Mouse (Mus musculus): ENCODE results near the gene Zfp385a.

Zfp385a gene

DNA sequence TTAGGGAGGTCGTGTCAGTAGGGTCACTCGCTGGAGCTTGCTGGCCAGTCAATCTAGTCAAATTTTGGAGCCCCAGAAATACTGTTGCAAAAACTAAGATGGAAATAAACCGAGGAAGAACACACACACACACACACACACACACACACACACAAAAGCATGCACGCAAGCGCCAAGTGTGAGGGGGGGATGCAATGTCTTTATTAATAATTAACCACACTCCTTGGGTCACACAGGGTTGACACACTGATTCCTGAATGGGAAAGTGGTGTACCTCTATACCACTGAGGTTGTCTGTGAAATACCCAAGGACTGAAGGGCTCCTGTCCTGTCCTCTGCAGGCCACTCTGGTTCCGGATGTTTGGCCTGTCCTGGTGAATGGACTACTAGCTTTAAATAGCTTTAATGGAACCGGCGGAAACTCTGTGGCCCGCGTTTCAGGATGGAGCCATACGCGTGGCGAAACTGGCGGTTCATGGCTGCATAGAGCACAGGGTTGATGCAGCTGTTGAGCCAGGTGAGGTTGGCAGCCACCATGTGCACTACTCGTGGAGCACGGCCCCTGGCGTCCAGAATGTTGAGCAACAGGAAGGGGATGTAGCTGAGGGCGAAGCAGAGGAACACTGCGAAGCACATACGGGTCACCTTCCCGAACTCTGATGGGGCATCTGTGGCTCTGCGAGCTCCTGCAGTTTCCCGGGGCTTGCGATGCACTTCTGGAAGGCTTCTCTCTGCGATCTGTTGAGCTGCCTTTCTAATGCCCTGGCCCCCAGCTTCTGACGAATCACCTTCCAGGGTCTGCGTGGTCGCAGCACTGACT lies 31.6 kb downstream of the Zfp385a start:
- DNase-seq (ENCODE audit: low spot score in 2 of 2): no peak

DNA sequence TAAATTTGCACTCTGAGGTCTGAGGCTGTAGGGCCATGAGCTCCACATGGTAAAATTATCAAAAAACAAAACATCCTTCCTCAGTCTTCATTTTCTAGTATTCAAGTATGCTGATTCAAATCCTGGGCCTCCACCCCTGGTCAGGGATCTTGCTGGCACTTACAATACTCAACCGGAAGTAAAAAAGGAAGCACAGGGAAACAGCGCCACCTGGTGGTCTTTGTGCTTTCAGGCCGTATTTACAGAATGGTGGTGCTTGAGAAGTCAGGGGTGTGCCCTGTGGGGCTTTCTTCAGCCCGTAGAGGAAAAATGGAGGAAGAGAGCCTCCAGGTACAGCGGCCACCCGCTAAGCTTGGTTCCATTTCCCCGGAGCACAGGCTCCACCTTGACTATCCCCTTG lies 32.8 kb downstream of the Zfp385a start:
- peak; percentile 89 to 93 for DNase-seq (ENCODE audit: low spot score in 2 of 2)

DNA sequence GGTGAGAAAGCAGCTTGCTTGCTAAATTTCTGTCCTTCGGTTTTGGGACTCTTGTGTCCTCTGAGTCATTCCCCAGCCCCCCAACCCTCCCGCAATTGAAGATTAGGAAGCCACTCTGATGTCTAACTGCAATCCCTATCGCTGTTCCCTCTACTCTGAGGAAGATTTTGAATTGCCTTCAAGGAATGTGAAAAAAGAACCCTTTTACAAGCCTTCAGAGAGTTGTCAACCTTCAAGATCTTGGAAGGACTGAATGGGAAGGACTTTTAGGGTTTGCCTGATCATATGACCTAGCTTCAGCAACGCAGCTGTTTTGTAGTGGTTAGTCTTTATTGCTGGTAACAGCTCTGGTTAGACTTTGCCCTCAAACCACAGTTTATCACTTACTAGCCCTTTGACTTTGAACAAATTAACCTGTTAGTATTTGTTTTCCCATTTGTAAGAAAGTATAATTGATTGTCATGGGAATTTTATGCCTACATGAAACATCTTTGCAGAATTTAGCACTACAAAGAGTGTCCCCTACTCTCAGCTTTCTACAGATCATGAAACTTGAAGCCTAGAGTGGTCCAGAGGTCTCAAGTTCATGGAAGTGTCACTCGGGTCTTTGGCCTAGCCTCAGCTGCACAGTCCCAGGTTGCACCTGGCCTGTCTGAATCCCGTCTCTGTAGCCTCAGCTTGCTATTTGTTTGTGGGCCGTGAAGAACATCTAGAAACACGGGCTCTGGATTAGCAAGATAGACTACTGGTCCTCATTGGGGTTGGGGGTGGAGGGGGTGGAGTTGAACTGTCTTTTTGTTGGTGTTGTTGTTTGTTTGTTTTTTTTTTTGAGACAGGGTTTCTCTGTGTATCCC lies 33.9 kb downstream of the Zfp385a start:
- no peak for DNase-seq (ENCODE audit: low spot score in 2 of 2)

GRCm38 (mm10) chr15:103305070-103305678 lies 34.7 kb downstream of the Zfp385a start:
- peak; percentile 91 to 94 for DNase-seq (ENCODE audit: low spot score in 2 of 2)

GRCm38 (mm10) chr15:103304616-103304969 lies 35.3 kb downstream of the Zfp385a start:
- DNase-seq (ENCODE audit: low spot score in 2 of 2): no peak

- DNase-seq (ENCODE audit: low spot score in 2 of 2): no peak
Observed at GRCm38 (mm10) chr15:103303916-103304615, 35.8 kb downstream of the Zfp385a start.

DNA sequence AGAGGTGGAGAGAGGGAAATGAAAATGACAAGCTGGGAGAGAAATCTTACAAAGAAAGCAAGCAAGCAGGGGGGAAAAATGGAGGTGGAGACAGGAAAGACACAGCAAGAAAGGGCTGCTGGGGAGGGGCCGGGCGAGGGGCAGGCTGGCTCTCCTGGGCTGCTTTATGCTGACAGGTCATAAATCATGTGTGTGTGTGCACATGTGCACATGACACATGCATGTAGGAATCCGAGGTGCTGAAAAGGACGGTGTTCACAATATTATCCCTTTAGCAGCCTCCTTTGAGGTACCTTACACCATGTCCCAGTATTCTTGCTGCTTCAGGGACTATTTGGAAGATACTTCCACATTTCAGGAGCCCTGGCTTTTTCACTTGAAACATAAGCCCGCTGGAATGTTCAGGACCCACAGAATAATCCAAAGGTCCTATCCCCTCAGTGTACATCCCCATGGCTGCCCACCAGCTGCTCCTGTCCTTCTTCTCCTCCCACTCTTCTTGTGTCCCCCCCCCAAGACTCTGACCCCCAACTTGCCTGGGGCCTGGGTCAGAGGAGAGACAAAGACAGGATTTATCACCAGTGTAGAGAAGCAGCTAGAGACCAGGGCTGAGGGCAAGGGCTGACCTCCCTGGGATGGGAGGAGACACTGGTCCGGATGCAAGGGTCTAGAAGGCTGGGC lies 37.4 kb downstream of the Zfp385a start:
- no peak for DNase-seq (ENCODE audit: low spot score in 2 of 2)

DNA sequence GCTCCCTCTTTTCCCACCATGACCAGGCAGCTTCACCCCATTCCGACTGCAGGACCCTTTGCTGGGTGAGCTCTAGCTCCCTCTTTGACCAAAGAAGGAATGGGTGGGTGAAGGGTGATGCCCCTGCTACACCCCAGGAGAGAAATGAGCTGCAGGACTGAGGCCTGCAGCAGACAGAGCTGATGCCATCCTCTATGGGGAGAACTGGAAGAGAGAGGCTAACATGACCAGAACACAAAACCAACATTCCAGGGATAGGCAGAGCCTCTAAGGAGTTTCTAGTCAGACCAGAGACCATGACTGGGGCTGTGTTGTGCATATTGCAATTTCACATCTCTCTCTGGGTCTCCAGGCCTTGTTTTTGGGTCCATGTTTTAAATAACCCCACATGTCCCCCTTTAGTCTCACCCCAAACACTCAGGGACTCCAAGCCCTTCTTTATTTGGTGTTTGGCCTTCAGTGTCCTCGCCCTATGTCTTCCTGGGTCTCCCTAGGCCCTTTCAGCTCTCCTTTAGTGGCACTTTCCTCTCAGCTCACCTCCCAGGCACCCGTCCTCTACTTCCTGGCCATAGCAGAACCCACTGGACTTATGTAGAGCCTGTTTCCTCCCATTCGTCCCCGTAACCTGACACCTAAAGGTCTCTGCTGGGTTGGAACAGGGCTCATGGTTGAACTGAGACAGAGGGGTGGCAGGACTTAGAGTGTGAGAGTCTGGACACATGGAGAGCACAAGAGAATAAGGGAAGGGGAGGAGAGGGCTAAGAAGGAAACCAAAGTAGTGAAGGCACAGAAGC lies 38.1 kb downstream of the Zfp385a start:
- no peak for DNase-seq (ENCODE audit: low spot score in 2 of 2)

GRCm38 (mm10) chr15:103301046-103301445 lies 38.8 kb downstream of the Zfp385a start:
- no peak for DNase-seq (ENCODE audit: low spot score in 2 of 2)

- DNase-seq (ENCODE audit: low spot score in 2 of 2): no peak
Observed at GRCm38 (mm10) chr15:103300560-103300959, 39.3 kb downstream of the Zfp385a start.

- DNase-seq (ENCODE audit: low spot score in 2 of 2): no peak
Observed at GRCm38 (mm10) chr15:103300067-103300471, 39.8 kb downstream of the Zfp385a start.

- no peak for DNase-seq (ENCODE audit: low spot score in 2 of 2)
Observed at GRCm38 (mm10) chr15:103299644-103300043, 40.2 kb downstream of the Zfp385a start.

- no peak for DNase-seq (ENCODE audit: low spot score in 2 of 2)
Observed at GRCm38 (mm10) chr15:103298861-103299616, 40.9 kb downstream of the Zfp385a start.

DNA sequence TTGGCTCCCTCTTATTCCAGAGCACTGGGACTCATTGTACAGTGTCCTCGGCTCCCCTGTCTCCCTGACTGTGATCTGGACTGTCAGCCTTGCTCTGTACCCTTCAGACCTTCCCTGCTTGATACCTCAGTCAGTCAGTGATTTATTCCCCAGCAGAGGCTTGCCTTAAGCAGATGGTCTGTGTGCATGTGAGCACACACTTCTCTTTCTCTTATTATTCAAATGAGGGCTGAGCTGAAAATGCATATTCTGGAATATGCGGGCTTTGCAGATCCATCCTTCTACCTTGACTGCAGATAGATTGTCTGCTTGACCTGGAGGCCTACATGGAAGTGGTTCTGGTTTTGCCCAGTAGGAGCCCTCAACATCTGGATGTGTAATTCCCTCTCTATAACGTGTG lies 41.9 kb downstream of the Zfp385a start:
- no peak for DNase-seq (ENCODE audit: low spot score in 2 of 2)

DNA sequence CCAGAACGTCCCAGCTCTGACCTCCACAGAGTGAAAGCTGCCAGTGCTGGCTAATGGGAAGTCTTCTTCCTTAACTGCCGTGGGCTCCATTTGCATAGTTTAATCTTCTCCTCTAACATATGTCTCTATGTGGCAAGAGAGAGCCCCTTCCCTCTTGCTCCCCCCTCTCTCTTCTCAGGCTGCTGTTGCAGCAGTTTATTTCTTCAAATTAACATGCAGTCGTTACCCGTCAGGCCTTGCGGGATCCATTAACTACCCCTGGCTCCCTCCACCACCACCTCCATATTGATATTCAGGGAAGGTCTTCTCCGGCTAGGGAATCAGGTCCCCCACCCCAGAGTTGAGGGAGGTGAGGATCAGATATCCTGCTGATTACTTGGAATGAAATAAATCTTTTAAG lies 42.6 kb downstream of the Zfp385a start:
- no peak for DNase-seq (ENCODE audit: low spot score in 2 of 2)

- DNase-seq (ENCODE audit: low spot score in 2 of 2): no peak
Observed at GRCm38 (mm10) chr15:103295851-103296250, 44.0 kb downstream of the Zfp385a start.

DNA sequence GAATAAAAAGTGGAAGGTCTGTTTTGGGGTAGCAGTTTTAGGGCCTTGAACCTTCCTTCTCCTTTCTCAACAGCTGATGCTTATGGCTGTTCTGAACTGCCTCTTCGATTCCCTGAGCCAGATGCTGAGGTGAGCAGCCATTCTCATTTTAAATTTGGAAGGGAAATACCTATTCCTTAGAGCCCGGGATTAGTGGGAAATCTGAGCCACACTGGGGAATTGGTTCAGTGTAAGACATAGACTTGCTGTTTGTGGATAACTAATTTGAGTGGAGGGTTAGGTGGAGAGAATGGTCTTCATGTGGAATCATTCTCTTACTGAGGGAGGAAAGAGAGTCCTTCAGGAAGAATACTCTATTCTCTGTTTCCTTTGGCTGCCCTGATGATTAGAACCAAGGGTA lies 45.2 kb downstream of the Zfp385a start:
- DNase-seq (ENCODE audit: low spot score in 2 of 2): no peak

DNA sequence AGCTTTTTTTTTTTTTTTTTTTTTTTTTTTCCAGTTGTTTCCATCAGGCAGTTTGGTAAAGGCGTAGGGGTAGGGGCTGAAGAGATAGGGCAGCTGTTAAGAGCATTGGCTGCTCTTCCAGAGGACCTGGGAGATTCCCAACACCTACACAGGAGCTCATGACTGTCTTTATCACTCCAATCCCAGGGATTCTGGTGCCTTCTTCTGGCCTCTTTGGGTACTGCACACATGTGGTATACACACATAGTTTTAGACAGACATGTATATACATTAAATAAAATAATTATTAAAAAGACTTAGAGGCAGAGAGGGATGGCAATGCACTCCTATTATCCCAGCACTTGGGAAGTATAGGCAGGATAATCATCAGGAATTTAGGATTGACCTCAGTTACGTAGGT lies 46.5 kb downstream of the Zfp385a start:
- DNase-seq (ENCODE audit: low spot score in 2 of 2): no peak

DNA sequence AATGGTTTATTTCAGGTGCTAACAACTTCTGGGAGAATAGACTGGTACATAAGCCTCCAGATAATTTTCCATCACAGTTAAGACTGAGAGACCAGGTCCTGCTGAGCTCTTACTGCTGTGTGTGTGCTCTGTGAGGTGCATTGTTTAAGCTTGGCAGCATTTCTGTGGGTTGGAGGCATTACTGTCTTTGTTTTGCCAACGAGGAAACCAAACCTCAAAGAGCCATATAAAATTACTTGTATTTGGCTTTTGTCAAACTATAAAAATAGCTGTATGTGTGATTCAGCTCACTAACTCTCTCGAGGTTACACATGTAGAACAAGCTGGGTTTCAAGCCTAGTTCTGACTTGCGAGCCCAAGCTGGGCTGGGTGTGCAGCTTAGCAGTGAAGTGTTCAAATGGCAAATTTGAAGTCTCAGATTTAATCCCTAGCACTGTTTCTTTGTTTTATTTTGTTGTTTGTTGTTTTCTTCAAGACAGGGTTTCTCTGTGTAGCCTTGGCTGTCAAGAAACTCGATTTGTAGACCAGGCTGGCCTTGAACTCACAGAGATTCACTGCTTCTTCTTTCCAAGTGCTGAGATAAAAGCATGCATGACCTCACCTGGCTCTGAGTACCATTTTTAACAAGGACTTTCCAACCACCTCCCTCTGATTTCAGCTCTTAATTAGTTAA lies 47.1 kb downstream of the Zfp385a start:
- DNase-seq (ENCODE audit: low spot score in 2 of 2): no peak

Measured in urinary bladder, postnatal 36 days (tissue).